Mouse (Mus musculus): ENCODE measurements around the gene Olfr292. TPM values are rescaled to one million over a fixed set of nuclear protein-coding genes. Genes with fewer than 3 reads are reported as not detected.

Olfr292 gene
- total RNA-seq (2014; rRNA removed) (not detected in 2 replicates), polyA plus RNA-seq (2015; fragmentation: Nextera tagmentation; extraction: Ambion mirVana) (not detected in 2 replicates)

- Histone ChIP-seq H3K27ac (ENCODE audit: low read depth, low read length) (no peak within 1 kb of the TSS), H3K4me2 (ENCODE audit: low read depth, low read length, poor library complexity, severe bottlenecking) (no peak within 1 kb of the TSS), H3K4me1 (ENCODE audit: insufficient read depth, low read length) (no peaks in the 10 kb centered on the region), H3K9me3 (ENCODE audit: low read length) (no peaks in the 10 kb centered on the region), H3K4me3 (ENCODE audit: low read depth, low read length) (no peak within 1 kb of the TSS), H3K36me3 (ENCODE audit: insufficient read depth, low read length) (no peaks in the 10 kb centered on the region), H3K9ac (replicated peaks; ENCODE audit: low read length, poor library complexity, severe bottlenecking) (no peak within 1 kb of the TSS), H3K27me3 (ENCODE audit: insufficient read depth, low read length) (no peaks in the 10 kb centered on the region)
- TF ChIP-seq CTCF (IDR thresholded peaks at IDR 0.05): no peak
- no peak for DNase-seq (ENCODE audit: low spot score)
- ATAC-seq (ENCODE audit: low FRiP score): no peak
Measured at GRCm38 (mm10) chr7:86688030-86688429, at the start of gene Olfr292. Gene Olfr292, plus strand, starts transcription at chr7:86688330.

DNA sequence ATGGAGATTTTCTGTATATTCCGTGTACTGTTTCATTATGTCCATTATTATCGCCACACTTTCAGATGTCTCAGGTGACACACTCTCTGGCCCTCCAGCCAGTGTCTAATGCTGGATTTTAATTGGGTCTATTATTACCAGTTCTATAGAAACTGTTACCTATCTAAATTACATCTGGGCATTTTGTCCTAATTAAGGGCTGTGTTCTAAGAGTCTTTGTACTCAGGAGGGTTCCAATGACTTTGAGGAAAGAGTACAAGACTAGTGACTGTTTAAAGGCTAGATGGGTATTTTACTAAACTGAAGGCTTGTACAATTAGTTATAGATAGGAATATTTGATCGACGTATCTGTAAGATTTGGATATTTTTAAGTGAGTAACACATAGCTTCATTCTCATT is 39.4 kb upstream of the Olfr292 start, which contains the start of gene Olfr293:
Olfr293 (plus strand) TSS at position 301 of the 400 bp plus-strand sequence.
- DNase-seq (ENCODE audit: low spot score): no peak
- no peak for TF ChIP-seq CTCF (IDR thresholded peaks at IDR 0.05)
- 91% methylated on average over 4 of the region's 4 CpGs for WGBS

DNA sequence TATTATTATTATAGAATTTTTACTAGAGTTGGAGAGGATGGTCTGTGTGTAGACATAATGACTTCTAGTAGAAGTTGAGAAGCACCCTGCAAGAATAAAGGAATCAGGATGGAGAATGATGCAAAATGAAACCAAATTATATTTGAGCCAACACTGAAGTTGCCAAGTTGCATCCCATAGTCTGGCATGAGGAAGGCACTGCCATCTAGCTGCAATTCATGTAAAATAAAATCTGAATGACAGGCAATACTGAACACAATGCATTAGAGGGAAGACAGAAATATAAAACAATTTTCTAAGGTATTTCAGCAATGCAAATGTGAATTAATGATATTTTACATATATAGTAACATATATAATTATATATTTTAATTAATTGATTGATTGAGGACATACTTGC is 36.9 kb downstream of the Olfr292 start:
- Histone ChIP-seq H3K9me3 (ENCODE audit: low read length) (no peaks in the 10 kb centered on the region), H3K9ac (replicated peaks; ENCODE audit: low read length, poor library complexity, severe bottlenecking) (no peak overlapping the region), H3K27ac (ENCODE audit: low read depth, low read length) (no peak overlapping the region), H3K36me3 (ENCODE audit: insufficient read depth, low read length) (no peaks in the 10 kb centered on the region), H3K4me1 (ENCODE audit: insufficient read depth, low read length) (no peaks in the 10 kb centered on the region), H3K4me2 (ENCODE audit: low read depth, low read length, poor library complexity, severe bottlenecking) (no peak overlapping the region), H3K27me3 (ENCODE audit: insufficient read depth, low read length) (no peaks in the 10 kb centered on the region), H3K4me3 (ENCODE audit: low read depth, low read length) (no peak overlapping the region)
- TF ChIP-seq CTCF (IDR thresholded peaks at IDR 0.05): peak; percentile 74
- ATAC-seq (ENCODE audit: low FRiP score) (no peak), DNase-seq (ENCODE audit: low spot score) (peak; percentile 26)

More for the DNA sequence above, 39.4 kb upstream of the Olfr292 start, which contains the start of gene Olfr293:
- no peaks in the 10 kb centered on the region for H3K4me1 ChIP-seq (ENCODE audit: insufficient read depth, low read length)
- H3K4me3 ChIP-seq (ENCODE audit: low read depth, low read length): no peak within 1 kb of the TSS
- no peak within 1 kb of the TSS for H3K4me2 ChIP-seq (ENCODE audit: low read depth, low read length, poor library complexity, severe bottlenecking)
- no peak for ATAC-seq (ENCODE audit: low FRiP score)
- no peak within 1 kb of the TSS for H3K9ac ChIP-seq (replicated peaks; ENCODE audit: low read length, poor library complexity, severe bottlenecking)
- H3K9me3 ChIP-seq (ENCODE audit: low read length): no peaks in the 10 kb centered on the region
- no peaks in the 10 kb centered on the region for H3K36me3 ChIP-seq (ENCODE audit: insufficient read depth, low read length)
- no peaks in the 10 kb centered on the region for H3K27me3 ChIP-seq (ENCODE audit: insufficient read depth, low read length)
- no peak within 1 kb of the TSS for H3K27ac ChIP-seq (ENCODE audit: low read depth, low read length)

Other genes with a start within 250 kb of the Olfr292 start
- not detected in 2 replicates for gene Olfr299, start 228.4 kb upstream of the Olfr292 start, total RNA-seq (2014; rRNA removed)
- not detected in 2 replicates for gene Olfr299, start 228.4 kb upstream of the Olfr292 start, polyA plus RNA-seq (2015; fragmentation: Nextera tagmentation; extraction: Ambion mirVana)
- gene Olfr298, start 195.8 kb upstream of the Olfr292 start, total RNA-seq (2014; rRNA removed): not detected in 2 replicates
- not detected in 2 replicates for gene Olfr298, start 195.8 kb upstream of the Olfr292 start, polyA plus RNA-seq (2015; fragmentation: Nextera tagmentation; extraction: Ambion mirVana)
- not detected in 2 replicates for gene Olfr297, start 168.4 kb upstream of the Olfr292 start, total RNA-seq (2014; rRNA removed)
- gene Olfr297, start 168.4 kb upstream of the Olfr292 start, polyA plus RNA-seq (2015; fragmentation: Nextera tagmentation; extraction: Ambion mirVana): not detected in 2 replicates
- not detected in 2 replicates for gene Olfr295, start 104.5 kb upstream of the Olfr292 start, total RNA-seq (2014; rRNA removed)
- gene Olfr295, start 104.5 kb upstream of the Olfr292 start, polyA plus RNA-seq (2015; fragmentation: Nextera tagmentation; extraction: Ambion mirVana): not detected in 2 replicates
- gene Olfr294, start 71.7 kb upstream of the Olfr292 start, total RNA-seq (2014; rRNA removed): not detected in 2 replicates
- not detected in 2 replicates for gene Olfr294, start 71.7 kb upstream of the Olfr292 start, polyA plus RNA-seq (2015; fragmentation: Nextera tagmentation; extraction: Ambion mirVana)
- not detected in 2 replicates for gene Olfr293, start 39.3 kb upstream of the Olfr292 start, total RNA-seq (2014; rRNA removed)
- not detected in 2 replicates for gene Olfr293, start 39.3 kb upstream of the Olfr292 start, polyA plus RNA-seq (2015; fragmentation: Nextera tagmentation; extraction: Ambion mirVana)
- gene Folh1, start 87.6 kb downstream of the Olfr292 start, total RNA-seq (2014; rRNA removed): 2.0 and 2.8 TPM in 2 replicates
- 1.3 and 1.9 TPM in 2 replicates for gene Folh1, start 87.6 kb downstream of the Olfr292 start, polyA plus RNA-seq (2015; fragmentation: Nextera tagmentation; extraction: Ambion mirVana)
- not detected in 2 replicates for gene Vmn2r77, start 106.7 kb downstream of the Olfr292 start, total RNA-seq (2014; rRNA removed)
- gene Vmn2r77, start 106.7 kb downstream of the Olfr292 start, polyA plus RNA-seq (2015; fragmentation: Nextera tagmentation; extraction: Ambion mirVana): not detected in 2 replicates
- gene Vmn2r78, start 226.8 kb downstream of the Olfr292 start, total RNA-seq (2014; rRNA removed): not detected in 2 replicates
- not detected in 2 replicates for gene Vmn2r78, start 226.8 kb downstream of the Olfr292 start, polyA plus RNA-seq (2015; fragmentation: Nextera tagmentation; extraction: Ambion mirVana)